Mouse (Mus musculus): ENCODE results near the gene Smtn. TPM values are rescaled to one million over a fixed set of nuclear protein-coding genes. Genes with fewer than 3 reads are reported as not detected.

Smtn gene
- 59.0 and 64.7 TPM in 2 replicates for polyA plus RNA-seq (2012; rRNA removed)
- 71.8 and 79.6 TPM in 2 replicates for polyA plus RNA-seq (2014; fragmentation: Nextera tagmentation; extraction: Ambion mirVana)

DNA sequence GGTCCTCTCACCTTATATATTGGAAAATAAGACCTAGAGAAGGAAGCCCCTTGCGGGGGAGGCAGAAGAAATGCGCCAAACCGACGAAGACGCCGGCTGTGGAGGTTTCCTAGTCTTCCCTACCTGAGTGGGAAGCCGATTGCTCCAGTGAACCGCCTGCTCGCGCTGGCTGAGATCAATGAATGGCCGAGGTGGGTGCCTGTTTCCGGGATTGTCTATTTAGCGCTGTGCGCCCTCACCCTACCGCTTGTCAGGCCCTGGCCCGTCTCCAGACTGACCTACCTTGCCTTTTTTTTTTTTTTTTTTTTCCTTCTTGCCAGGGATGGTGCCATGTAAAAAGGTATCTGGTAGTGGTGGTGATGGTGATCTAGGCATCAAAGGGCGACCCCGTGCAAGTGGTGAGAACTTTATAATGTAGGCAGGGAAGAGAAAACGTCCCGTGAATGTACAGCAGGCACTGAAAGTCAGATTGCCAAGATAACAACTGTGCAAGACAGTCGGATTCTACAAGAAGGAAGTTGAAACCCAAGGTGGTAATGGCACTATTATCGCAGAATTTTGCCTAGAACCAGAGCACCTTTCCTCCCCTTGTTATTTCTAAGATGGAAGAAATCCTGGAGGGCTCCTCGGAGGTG is at the start of gene Smtn:
Smtn (minus strand) TSS at position 162 of the 635 bp plus-strand sequence.
- Histone ChIP-seq H3K27me3 (ENCODE audit: control insufficient read depth, insufficient read depth, low read length) (no peaks in the 10 kb centered on the region), H3K4me2 (replicated peaks; ENCODE audit: low read depth, low read length, severe bottlenecking) (peak within 1 kb of the TSS; percentile 76), H3K4me1 (ENCODE audit: control insufficient read depth, insufficient read depth, low read length) (peaks cover 36% of the 10 kb centered on the region), H3K9me3 (ENCODE audit: control insufficient read depth, low read length) (no peaks in the 10 kb centered on the region), H3K27ac (replicated peaks; ENCODE audit: low read depth, low read length) (0 out of 2 replicates have a peak within 1 kb of the TSS, but pooled peaks have one; percentile 5), H3K4me3 (replicated peaks; ENCODE audit: low read length) (peak within 1 kb of the TSS; percentile 64), H3K9ac (ENCODE audit: low read depth, low read length, severe bottlenecking) (peak within 1 kb of the TSS; percentile 51; the same call in 1 of the 2 replicates), H3K36me3 (ENCODE audit: control insufficient read depth, insufficient read depth, low read length) (0 out of 2 replicates have a peak, but pooled peaks cover 5% of the 10 kb centered on the region)
- ATAC-seq (ENCODE audit: low FRiP score, low read depth) (no peak), DNase-seq (ENCODE audit: low spot score) (no peak)
- TF ChIP-seq POLR2A (IDR thresholded peaks at IDR 0.05; ENCODE audit: borderline replicate concordance, extremely low read depth, insufficient read depth, insufficient read length), result no peak
- WGBS, result 93% methylated on average over 23 of the region's 23 CpGs

DNA sequence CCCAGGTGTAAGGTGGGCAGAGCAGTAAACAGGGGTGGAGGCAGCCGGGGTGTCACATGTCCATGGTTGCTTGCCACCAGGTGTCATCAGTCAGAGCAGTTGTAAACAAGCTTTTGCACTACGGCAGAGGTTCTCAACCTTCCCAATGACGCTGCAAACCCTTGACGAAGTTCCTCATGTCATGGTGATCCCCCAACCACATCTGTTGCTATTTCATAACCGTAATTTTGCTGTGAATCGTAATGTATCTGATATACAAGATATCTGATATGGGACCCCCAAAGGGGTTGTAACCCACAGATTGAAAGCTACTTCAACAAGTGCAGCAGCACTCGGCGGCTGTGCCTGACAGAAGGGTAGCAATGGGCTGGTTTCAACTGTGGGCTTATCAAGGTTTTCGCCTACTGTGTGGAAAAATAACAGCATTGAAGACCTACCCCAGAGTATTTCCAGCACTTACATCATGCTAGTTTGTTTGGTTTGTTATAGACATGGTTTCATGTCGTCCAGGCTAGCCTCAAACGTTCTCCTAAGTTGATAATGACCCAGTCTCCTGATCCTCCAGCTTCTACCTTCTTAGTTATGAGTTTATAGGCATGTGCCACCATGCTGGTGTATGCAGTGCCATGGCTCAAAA is 47.7 kb upstream of the Smtn start:
- TF ChIP-seq POLR2A (IDR thresholded peaks at IDR 0.05; ENCODE audit: borderline replicate concordance, extremely low read depth, insufficient read depth, insufficient read length), result no peak
- DNase-seq (ENCODE audit: low spot score), result no peak
- Histone ChIP-seq H3K36me3 (ENCODE audit: control insufficient read depth, insufficient read depth, low read length) (no peaks in the 10 kb centered on the region), H3K4me2 (replicated peaks; ENCODE audit: low read depth, low read length, severe bottlenecking) (no peak overlapping the region), H3K9me3 (ENCODE audit: control insufficient read depth, low read length) (no peaks in the 10 kb centered on the region), H3K27me3 (ENCODE audit: control insufficient read depth, insufficient read depth, low read length) (no peaks in the 10 kb centered on the region), H3K9ac (ENCODE audit: low read depth, low read length, severe bottlenecking) (no peak overlapping the region), H3K4me1 (ENCODE audit: control insufficient read depth, insufficient read depth, low read length) (no peaks in the 10 kb centered on the region), H3K4me3 (replicated peaks; ENCODE audit: low read length) (no peak overlapping the region), H3K27ac (replicated peaks; ENCODE audit: low read depth, low read length) (no peak overlapping the region)
- 75% methylated on average over 11 of the region's 11 CpGs for WGBS
- ATAC-seq (ENCODE audit: low FRiP score, low read depth), result no peak

DNA sequence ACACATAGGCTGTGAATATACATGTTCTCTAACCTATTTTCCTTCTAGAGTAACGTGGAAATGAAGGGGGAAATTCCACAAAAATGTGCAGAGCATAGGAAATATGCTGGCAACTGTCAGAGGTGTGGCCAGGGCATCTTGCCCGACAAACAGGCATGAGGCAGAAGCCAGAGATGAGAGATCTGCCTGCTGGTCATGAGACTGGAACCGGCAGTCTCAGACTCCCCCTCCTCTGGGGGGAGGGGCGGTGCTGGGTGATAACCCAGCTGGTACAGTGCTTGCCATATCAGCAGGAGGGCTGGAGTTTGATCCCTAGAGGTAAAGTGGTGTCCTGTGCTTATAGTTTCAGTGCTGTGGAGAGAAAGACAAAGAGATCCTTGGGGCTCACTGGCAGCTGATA is 46.9 kb upstream of the Smtn start:
- Histone ChIP-seq H3K36me3 (ENCODE audit: control insufficient read depth, insufficient read depth, low read length) (no peaks in the 10 kb centered on the region), H3K4me1 (ENCODE audit: control insufficient read depth, insufficient read depth, low read length) (no peaks in the 10 kb centered on the region), H3K4me3 (replicated peaks; ENCODE audit: low read length) (no peak overlapping the region), H3K9ac (ENCODE audit: low read depth, low read length, severe bottlenecking) (no peak overlapping the region), H3K9me3 (ENCODE audit: control insufficient read depth, low read length) (no peaks in the 10 kb centered on the region), H3K4me2 (replicated peaks; ENCODE audit: low read depth, low read length, severe bottlenecking) (no peak overlapping the region), H3K27me3 (ENCODE audit: control insufficient read depth, insufficient read depth, low read length) (no peaks in the 10 kb centered on the region), H3K27ac (replicated peaks; ENCODE audit: low read depth, low read length) (no peak overlapping the region)
- 37% methylated on average over 4 of the region's 4 CpGs for WGBS
- ATAC-seq (ENCODE audit: low FRiP score, low read depth), result no peak
- DNase-seq (ENCODE audit: low spot score), result no peak
- no peak for TF ChIP-seq POLR2A (IDR thresholded peaks at IDR 0.05; ENCODE audit: borderline replicate concordance, extremely low read depth, insufficient read depth, insufficient read length)

- H3K36me3 ChIP-seq (ENCODE audit: control insufficient read depth, insufficient read depth, low read length), result no peaks in the 10 kb centered on the region
- no peak overlapping the region for H3K4me2 ChIP-seq (replicated peaks; ENCODE audit: low read depth, low read length, severe bottlenecking)
- H3K9me3 ChIP-seq (ENCODE audit: control insufficient read depth, low read length), result no peaks in the 10 kb centered on the region
- no peak for DNase-seq (ENCODE audit: low spot score)
- H3K9ac ChIP-seq (ENCODE audit: low read depth, low read length, severe bottlenecking), result no peak overlapping the region
- no peak for ATAC-seq (ENCODE audit: low FRiP score, low read depth)
- no peaks in the 10 kb centered on the region for H3K4me1 ChIP-seq (ENCODE audit: control insufficient read depth, insufficient read depth, low read length)
- no peak overlapping the region for H3K27ac ChIP-seq (replicated peaks; ENCODE audit: low read depth, low read length)
- 76% methylated on average over 6 of the region's 6 CpGs for WGBS
- no peaks in the 10 kb centered on the region for H3K27me3 ChIP-seq (ENCODE audit: control insufficient read depth, insufficient read depth, low read length)
- no peak overlapping the region for H3K4me3 ChIP-seq (replicated peaks; ENCODE audit: low read length)
- TF ChIP-seq POLR2A (IDR thresholded peaks at IDR 0.05; ENCODE audit: borderline replicate concordance, extremely low read depth, insufficient read depth, insufficient read length), result no peak
Observed at GRCm38 (mm10) chr11:3585983-3586618, 45.7 kb upstream of the Smtn start.

DNA sequence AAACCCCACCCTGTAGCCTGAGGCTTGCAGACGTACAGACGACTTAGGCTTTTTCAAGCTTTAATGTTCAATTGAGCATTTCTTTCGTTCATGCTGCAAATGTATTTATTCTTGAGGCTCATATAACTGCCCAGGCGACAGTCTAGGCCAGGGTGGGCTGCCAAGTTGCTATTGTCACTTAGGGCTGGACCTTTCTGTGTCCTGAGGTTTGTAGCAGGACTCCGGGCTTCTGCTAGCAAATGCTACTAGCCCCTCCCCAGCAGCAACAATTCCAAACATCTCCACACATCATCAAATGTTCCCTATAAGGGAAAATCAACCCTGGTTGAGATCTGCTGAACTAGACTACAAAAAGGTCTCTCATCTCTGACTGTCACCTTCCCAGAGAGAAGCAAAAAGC is 42.7 kb upstream of the Smtn start:
- ATAC-seq (ENCODE audit: low FRiP score, low read depth), result no peak
- TF ChIP-seq POLR2A (IDR thresholded peaks at IDR 0.05; ENCODE audit: borderline replicate concordance, extremely low read depth, insufficient read depth, insufficient read length), result no peak
- 44% methylated on average over 5 of the region's 5 CpGs for WGBS

More for the DNA sequence above, 42.7 kb upstream of the Smtn start:
- no peaks in the 10 kb centered on the region for H3K27me3 ChIP-seq (ENCODE audit: control insufficient read depth, insufficient read depth, low read length)
- H3K36me3 ChIP-seq (ENCODE audit: control insufficient read depth, insufficient read depth, low read length), result no peaks in the 10 kb centered on the region
- H3K27ac ChIP-seq (replicated peaks; ENCODE audit: low read depth, low read length), result no peak overlapping the region
- H3K4me1 ChIP-seq (ENCODE audit: control insufficient read depth, insufficient read depth, low read length), result no peaks in the 10 kb centered on the region
- no peak overlapping the region for H3K4me3 ChIP-seq (replicated peaks; ENCODE audit: low read length)
- H3K9ac ChIP-seq (ENCODE audit: low read depth, low read length, severe bottlenecking), result no peak overlapping the region
- no peaks in the 10 kb centered on the region for H3K9me3 ChIP-seq (ENCODE audit: control insufficient read depth, low read length)
- H3K4me2 ChIP-seq (replicated peaks; ENCODE audit: low read depth, low read length, severe bottlenecking), result no peak overlapping the region
- no peak for DNase-seq (ENCODE audit: low spot score)
